Mouse (Mus musculus) MEL (cell line): ENCODE results near the gene Foxf2.

Experiments
- CTCF ChIP-seq, 3 experiments: IDR thresholded peaks in 2 of 3; conservative IDR thresholded peaks in 1 of 3; 2 replicates each; pipeline ENCODE4 v1.5.1; 2011 to 2012; ENCODE audit warnings: low read length in 3 of 3, low read depth in 2 of 3, mild to moderate bottlenecking in 2 of 3, improper control_type of control experiment in 1 of 3, inconsistent platforms in 1 of 3, mixed read lengths in 1 of 3, moderate library complexity in 1 of 3; ENCODE audit not compliant: control insufficient read depth in 1 of 3, insufficient read depth in 1 of 3, poor library complexity in 1 of 3, severe bottlenecking in 1 of 3
- ELF1 ChIP-seq: IDR thresholded peaks from 2 replicates; pipeline ENCODE4 v1.6.1; 2014; ENCODE audit warnings: low read depth, mild to moderate bottlenecking, inconsistent platforms, low read length, improper control_type of control experiment, moderate library complexity
- GATA1 ChIP-seq: IDR thresholded peaks from 2 replicates; pipeline ENCODE4 v1.6.1; 2011; ENCODE audit warnings: low read depth, low read length, improper control_type of control experiment
- MXI1 ChIP-seq: IDR thresholded peaks from 2 replicates; pipeline ENCODE4 v1.6.1; 2011; ENCODE audit warnings: mild to moderate bottlenecking, low read depth, low read length, improper control_type of control experiment
- POLR2A ChIP-seq, 2 experiments: IDR thresholded peaks; 2 replicates each; pipeline ENCODE4 v1.6.1; 2011 to 2012; ENCODE audit warnings: low read length in 2 of 2, mild to moderate bottlenecking in 2 of 2, control low read depth in 1 of 2, improper control_type of control experiment in 1 of 2, low read depth in 1 of 2, moderate library complexity in 1 of 2; ENCODE audit not compliant: control insufficient read depth in 1 of 2, insufficient read depth in 1 of 2, poor library complexity in 1 of 2
- USF2 ChIP-seq, 2 experiments: IDR thresholded peaks; 2 replicates each; pipeline ENCODE4 v1.6.1; 2011 to 2012; ENCODE audit warnings: improper control_type of control experiment in 2 of 2, low read length in 2 of 2, borderline replicate concordance in 1 of 2, inconsistent platforms in 1 of 2, low read depth in 1 of 2, mild to moderate bottlenecking in 1 of 2; ENCODE audit not compliant: insufficient read depth in 1 of 2

DNA sequence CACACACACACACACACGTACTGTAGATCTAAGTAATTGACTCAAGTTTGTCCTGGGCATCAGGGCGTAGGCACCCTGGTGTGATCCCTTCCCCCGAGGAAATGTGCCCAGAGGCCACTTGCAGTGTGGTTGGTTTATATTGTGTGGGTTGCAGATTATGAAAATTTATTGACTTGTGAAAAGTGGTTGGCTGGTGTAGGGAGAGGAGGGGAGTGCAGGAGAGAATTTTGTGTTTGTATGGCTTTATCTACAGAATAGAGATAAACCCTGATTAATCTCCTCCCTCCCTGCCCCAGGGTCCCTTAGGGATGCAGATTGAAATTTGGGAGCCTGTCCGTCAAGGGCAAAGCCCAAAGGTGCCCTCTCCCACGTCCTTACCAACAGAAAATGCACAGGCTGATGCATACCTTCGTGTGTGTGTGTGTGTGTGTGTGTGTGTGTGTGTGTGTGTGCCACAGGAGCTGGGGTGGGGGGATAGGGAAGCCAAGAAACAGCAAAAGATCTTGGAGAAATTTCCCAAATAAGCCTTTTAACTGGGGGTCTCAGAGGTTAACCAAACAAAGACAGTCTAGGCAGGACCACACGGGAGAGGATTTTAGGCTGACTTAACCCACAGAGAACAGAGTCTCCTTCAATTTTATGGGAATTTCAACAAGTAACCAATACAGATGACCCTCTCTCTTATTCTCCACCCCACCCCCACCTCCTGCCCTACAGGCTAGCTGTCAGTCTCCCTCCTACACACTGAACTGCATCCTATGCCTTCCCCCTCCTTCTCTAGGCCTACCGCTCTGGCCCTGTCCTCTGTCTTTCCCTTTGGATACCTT lies 2.5 kb downstream of the Foxf2 start:
- TF ChIP-seq GATA1 (no peak), CTCF (IDR thresholded peaks at IDR 0.05 in 2 of 3, conservative IDR thresholded peaks at IDR 0.05 in 1 of 3; ENCODE audit: control insufficient read depth in 1 of 3, insufficient read depth in 1 of 3, low read depth in 2 of 3, low read length in 3 of 3, poor library complexity in 1 of 3, severe bottlenecking in 1 of 3) (no peak), POLR2A (IDR thresholded peaks at IDR 0.05; ENCODE audit: control insufficient read depth in 1 of 2, insufficient read depth in 1 of 2, low read depth in 1 of 2, low read length in 2 of 2, poor library complexity in 1 of 2) (no peak), USF2 (IDR thresholded peaks at IDR 0.05; ENCODE audit: borderline replicate concordance in 1 of 2, insufficient read depth in 1 of 2, low read depth in 1 of 2, low read length in 2 of 2) (no peak), MXI1 (no peak), ELF1 (no peak)
